Mouse (Mus musculus) testis, adult 2 months (tissue): ENCODE results near the gene Mmp17.

Source experiments
- CTCF ChIP-seq: fragments of 200-500 bp; IDR thresholded peaks from 2 replicates; pipeline ENCODE4 v1.5.1; 2012; ENCODE audit warnings: low read depth, mild to moderate bottlenecking, inconsistent platforms, low read length, moderate library complexity; ENCODE audit not compliant: control insufficient read depth, insufficient read depth, insufficient replicate concordance
- POLR2A ChIP-seq: fragments of 200-500 bp; IDR thresholded peaks from 2 replicates; pipeline ENCODE4 v1.6.1; 2012; ENCODE audit warnings: low read depth, mild to moderate bottlenecking, inconsistent platforms, low read length, moderate library complexity; ENCODE audit not compliant: control insufficient read depth

GRCm38 (mm10) chr5:129586016-129586415, 2.0 kb downstream of the Mmp17 start:
- peak; percentile 88 for TF ChIP-seq CTCF
- no peak for TF ChIP-seq POLR2A
